Mouse (Mus musculus) liver, adult (tissue): ENCODE measurements around the gene Iqschfp.

Experiments used
- GATA4 ChIP-seq: IDR thresholded peaks from 2 replicates; pipeline ENCODE4 v1.6.1; 2014; ENCODE audit warnings: mild to moderate bottlenecking, low read length; ENCODE audit not compliant: insufficient replicate concordance

The Iqschfp gene

DNA sequence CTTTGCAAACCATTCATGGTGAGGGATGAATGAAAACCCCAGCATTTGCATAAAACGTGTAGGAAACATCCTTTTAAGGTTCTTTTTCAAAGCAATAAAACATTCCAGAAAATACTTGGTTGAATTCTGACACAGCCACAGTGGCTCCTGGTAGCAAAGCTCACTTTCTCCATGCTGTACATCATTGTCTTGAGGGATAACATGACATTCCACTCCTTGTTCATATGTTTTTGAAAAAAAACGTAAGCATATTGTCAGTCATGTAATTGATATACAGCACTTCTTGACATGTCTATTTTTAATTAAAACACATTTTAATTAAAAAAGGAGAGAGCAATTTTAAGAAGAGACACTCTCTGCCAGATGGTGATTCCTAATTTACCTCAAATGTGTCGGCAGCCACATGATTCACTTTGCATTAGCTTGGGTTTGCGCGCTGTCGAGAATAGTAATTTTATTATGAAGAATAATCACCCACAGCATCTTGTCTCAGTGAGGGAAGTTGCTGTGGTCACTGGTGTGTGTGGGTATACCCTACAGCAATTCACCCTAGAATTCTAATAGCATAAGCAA, 234.3 kb downstream of the Iqschfp start:
- TF ChIP-seq GATA4: no peak

GRCm38 (mm10) chr3:68130386-68130785, 238.4 kb downstream of the Iqschfp start:
- no peak for TF ChIP-seq GATA4

DNA sequence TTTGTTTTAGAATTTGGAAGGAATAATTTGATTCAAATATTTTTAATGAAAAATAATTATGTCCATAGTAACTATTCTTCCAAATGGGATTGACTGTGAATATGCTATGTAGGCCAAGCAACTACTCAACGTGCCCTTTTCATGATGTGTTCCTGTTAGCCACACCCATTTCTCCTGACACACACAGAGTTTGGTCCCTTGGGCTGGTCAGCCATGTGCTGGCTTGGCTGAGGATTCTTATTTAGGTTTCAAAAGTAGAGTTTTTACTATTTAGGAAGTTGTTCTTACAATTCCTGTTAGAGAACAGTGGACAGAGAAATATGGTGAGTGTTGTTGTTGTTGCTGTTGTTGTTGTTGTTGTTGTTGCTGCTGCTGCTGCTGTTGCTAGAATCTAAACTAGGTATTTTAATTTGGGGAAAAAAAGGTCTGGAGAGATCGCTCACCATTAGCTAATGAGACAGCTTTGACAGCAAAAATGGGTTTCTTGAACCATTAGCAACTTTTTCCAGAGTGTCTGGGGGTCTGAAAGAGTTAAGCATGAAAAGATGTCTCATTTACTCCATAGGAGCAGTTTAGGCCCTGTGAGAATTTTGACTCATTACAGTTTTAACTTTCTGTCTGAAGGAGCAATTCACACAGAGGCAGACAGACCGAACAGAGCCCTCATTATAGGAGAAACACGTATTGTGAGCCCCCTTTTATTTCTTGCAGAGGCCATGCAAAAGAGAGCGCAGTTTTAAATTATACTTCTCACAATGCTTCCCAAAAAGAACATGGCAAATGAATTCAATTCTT, 247.0 kb downstream of the Iqschfp start:
- TF ChIP-seq GATA4: no peak

DNA sequence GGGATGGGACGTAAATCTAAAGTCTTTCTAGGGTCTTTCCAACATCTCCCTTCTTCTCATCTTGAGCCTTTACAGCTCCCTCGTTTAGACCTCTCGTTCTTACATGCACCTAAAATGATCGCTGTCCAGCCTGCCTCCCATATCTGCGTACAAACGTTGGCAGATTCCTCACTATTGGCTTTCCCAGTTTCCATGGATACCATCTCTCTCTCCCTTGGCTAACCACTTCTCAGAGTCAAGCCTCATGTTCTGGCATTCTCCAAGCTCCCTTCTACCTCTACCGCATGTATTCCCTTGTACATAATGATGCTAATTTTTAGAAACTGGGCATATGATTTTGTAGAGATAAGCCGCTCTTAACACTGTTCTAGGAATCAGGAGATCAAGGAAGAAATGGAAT, 258.7 kb downstream of the Iqschfp start:
- no peak for TF ChIP-seq GATA4

DNA sequence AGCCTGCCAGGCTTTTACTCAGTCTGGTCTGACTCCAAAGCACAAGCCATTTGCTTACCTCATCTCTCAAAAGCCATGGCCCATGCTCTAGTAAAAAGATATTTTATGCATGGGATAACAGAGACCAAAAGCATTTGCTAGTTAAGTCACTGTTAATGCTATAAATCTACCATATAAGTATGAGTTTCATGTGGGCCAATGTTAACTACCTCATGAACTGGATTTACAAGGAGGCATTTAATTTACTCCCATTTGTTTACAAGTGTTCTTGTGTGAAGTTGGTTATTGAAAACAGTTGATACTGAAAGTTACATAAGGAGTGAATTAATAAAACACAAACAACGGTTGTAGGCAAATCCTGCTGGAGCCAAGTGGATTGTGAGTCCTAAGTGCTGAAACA, 268.1 kb downstream of the Iqschfp start:
- no peak for TF ChIP-seq GATA4

GRCm38 (mm10) chr3:68160760-68161159, 268.7 kb downstream of the Iqschfp start:
- no peak for TF ChIP-seq GATA4

DNA sequence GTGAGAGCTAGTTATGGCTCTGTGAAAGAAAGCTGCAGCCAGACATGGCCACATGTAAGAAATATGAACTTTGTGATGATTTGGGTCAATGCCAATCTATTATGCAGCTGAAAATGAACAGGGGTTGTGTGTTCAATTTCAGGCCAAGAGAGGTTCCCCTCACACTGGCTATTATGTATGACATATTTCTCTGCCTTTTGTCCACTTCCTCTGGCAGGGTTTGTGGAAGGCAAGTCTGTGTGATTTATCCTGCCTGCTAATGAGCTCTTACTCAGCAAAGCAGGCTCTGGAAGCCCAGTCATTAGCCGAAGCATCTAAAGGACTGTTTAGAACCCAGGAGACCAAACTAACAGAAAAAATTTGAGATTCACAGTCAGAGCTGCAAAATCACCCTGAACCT, 286.2 kb downstream of the Iqschfp start:
- TF ChIP-seq GATA4: no peak

- no peak for TF ChIP-seq GATA4
Measured at GRCm38 (mm10) chr3:68187471-68187870, 295.4 kb downstream of the Iqschfp start.

DNA sequence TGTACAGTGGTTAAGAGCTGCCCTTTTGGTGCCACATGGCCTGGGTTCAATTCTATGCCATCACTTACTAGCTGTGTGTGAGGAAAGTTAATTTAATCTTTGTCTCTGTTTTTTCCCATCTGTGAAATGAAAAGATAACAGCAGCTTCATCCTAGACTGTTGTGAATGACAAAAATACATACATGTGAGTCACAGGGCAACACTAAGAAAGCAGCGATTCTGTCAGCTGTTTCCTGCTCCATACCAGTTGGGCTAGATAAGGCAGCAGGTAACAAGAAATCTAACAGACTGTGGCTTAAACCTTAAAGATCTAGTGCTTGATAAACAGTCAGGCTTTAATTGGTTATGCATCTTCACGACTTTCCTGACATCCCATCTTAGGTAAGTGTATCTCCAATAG, 297.1 kb downstream of the Iqschfp start:
- no peak for TF ChIP-seq GATA4

- TF ChIP-seq GATA4: no peak
Measured at GRCm38 (mm10) chr3:68196933-68197332, 304.9 kb downstream of the Iqschfp start.

- no peak for TF ChIP-seq GATA4
Measured at GRCm38 (mm10) chr3:68201214-68201613, 309.2 kb downstream of the Iqschfp start.

DNA sequence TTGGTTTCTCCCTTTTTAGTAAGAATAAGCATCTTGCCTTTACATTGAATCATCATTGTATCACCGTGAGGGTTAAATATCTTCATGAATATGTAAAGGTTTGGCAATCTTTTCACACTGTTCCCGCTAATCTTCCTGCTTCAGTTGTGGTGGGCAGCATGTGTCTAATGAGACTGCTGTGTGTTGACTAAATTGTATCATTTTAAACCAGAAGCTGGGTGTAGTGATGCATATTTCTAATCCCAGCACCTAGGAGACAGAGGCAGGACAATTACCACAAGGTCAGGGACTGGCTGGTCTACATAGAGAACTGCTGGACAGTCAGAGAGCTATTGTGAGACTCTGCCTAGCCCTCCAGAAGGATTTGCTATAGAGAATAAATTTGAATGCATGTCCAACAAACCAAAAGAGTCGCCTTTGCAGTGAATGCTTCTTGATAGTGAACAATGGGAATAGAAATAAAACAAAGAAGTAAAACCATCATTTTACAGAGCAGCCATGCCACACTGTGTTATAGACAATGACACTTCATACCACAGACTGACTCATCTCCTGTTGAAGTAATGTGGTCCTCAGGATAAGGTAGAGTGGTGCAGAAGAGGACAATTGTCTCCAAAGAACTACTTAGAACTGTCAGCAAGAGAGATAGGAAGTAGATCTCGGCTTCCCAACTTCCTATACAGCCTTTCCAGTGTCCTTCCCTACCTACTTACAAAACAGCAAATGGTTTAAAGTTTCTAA, 310.3 kb downstream of the Iqschfp start:
- no peak for TF ChIP-seq GATA4

DNA sequence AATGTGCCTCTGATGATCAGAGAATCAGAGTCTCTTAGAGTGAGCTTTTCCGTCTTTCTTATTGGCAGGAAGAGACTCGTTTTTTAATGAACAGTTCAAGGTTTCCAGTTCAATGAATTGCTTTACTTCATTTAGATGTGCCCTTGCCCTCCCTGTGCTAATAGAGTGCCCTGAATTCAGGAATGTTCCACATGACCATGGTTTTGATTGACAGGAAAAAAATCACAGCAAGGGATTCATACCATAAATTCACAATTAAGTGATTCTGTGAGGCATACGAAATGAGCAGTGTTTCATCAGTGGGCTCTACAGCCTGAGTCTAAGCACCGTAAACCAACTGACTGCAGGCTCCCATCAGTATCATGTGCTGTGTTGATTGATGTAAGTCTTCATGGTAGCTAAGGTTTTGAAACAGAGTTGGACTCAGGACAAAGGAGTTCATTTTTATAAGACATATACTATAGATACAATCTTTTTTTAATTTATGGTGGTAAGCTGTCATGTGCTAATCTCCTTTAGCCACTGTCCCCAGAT, 312.0 kb downstream of the Iqschfp start:
- no peak for TF ChIP-seq GATA4

- no peak for TF ChIP-seq GATA4
Measured at GRCm38 (mm10) chr3:68210422-68210821, 318.4 kb downstream of the Iqschfp start.

GRCm38 (mm10) chr3:68221452-68221851, 329.4 kb downstream of the Iqschfp start:
- no peak for TF ChIP-seq GATA4

GRCm38 (mm10) chr3:68239887-68240286, 347.9 kb downstream of the Iqschfp start:
- no peak for TF ChIP-seq GATA4
